Mouse (Mus musculus): Measurements from ENCODE around the gene Snx15. TPM values are rescaled to one million over a fixed set of nuclear protein-coding genes. Genes with fewer than 3 reads are reported as not detected.

Snx15 gene
- polyA plus RNA-seq, 1 experiment, result 52.4 TPM

- TF ChIP-seq CTCF (IDR thresholded peaks at IDR 0.05; ENCODE audit: borderline replicate concordance, extremely low read depth, insufficient read depth, insufficient read length) (no peak), POLR2A (IDR thresholded peaks at IDR 0.05; ENCODE audit: borderline replicate concordance, extremely low read depth, insufficient read depth, insufficient read length, poor library complexity, severe bottlenecking) (peak; percentile 82)
- peak; percentile 98 for DNase-seq (ENCODE audit: low read depth)
Observed at GRCm38 (mm10) chr19:6117986-6118676, 10.0 kb downstream of the Snx15 start, which contains the start of gene Sac3d1. Gene Sac3d1 (minus strand): TSS chr19:6118650.

- no peak for DNase-seq (ENCODE audit: low read depth)
- TF ChIP-seq POLR2A (IDR thresholded peaks at IDR 0.05; ENCODE audit: borderline replicate concordance, extremely low read depth, insufficient read depth, insufficient read length, poor library complexity, severe bottlenecking) (no peak), CTCF (IDR thresholded peaks at IDR 0.05; ENCODE audit: borderline replicate concordance, extremely low read depth, insufficient read depth, insufficient read length) (no peak)
Observed at GRCm38 (mm10) chr19:6117346-6117985, 10.6 kb downstream of the Snx15 start.

GRCm38 (mm10) chr19:6116113-6116850 lies 11.8 kb downstream of the Snx15 start:
- no peak for DNase-seq (ENCODE audit: low read depth)
- TF ChIP-seq POLR2A (IDR thresholded peaks at IDR 0.05; ENCODE audit: borderline replicate concordance, extremely low read depth, insufficient read depth, insufficient read length, poor library complexity, severe bottlenecking) (no peak), CTCF (IDR thresholded peaks at IDR 0.05; ENCODE audit: borderline replicate concordance, extremely low read depth, insufficient read depth, insufficient read length) (no peak)

- TF ChIP-seq POLR2A (IDR thresholded peaks at IDR 0.05; ENCODE audit: borderline replicate concordance, extremely low read depth, insufficient read depth, insufficient read length, poor library complexity, severe bottlenecking) (no peak), CTCF (IDR thresholded peaks at IDR 0.05; ENCODE audit: borderline replicate concordance, extremely low read depth, insufficient read depth, insufficient read length) (no peak)
- DNase-seq (ENCODE audit: low read depth), result no peak
Observed at GRCm38 (mm10) chr19:6113116-6113515, 15.0 kb downstream of the Snx15 start.

GRCm38 (mm10) chr19:6105586-6105985 lies 22.5 kb downstream of the Snx15 start, which contains the start of gene Naaladl1:
Gene Naaladl1 (plus strand): TSS chr19:6105782.
- no peak for DNase-seq (ENCODE audit: low read depth)
- TF ChIP-seq POLR2A (IDR thresholded peaks at IDR 0.05; ENCODE audit: borderline replicate concordance, extremely low read depth, insufficient read depth, insufficient read length, poor library complexity, severe bottlenecking) (no peak), CTCF (IDR thresholded peaks at IDR 0.05; ENCODE audit: borderline replicate concordance, extremely low read depth, insufficient read depth, insufficient read length) (no peak)

GRCm38 (mm10) chr19:6104476-6104875 lies 23.6 kb downstream of the Snx15 start:
- no peak for DNase-seq (ENCODE audit: low read depth)
- TF ChIP-seq CTCF (IDR thresholded peaks at IDR 0.05; ENCODE audit: borderline replicate concordance, extremely low read depth, insufficient read depth, insufficient read length) (no peak), POLR2A (IDR thresholded peaks at IDR 0.05; ENCODE audit: borderline replicate concordance, extremely low read depth, insufficient read depth, insufficient read length, poor library complexity, severe bottlenecking) (no peak)

- no peak for DNase-seq (ENCODE audit: low read depth)
- TF ChIP-seq CTCF (IDR thresholded peaks at IDR 0.05; ENCODE audit: borderline replicate concordance, extremely low read depth, insufficient read depth, insufficient read length) (no peak), POLR2A (IDR thresholded peaks at IDR 0.05; ENCODE audit: borderline replicate concordance, extremely low read depth, insufficient read depth, insufficient read length, poor library complexity, severe bottlenecking) (no peak)
Observed at GRCm38 (mm10) chr19:6102169-6102853, 25.8 kb downstream of the Snx15 start.

- DNase-seq (ENCODE audit: low read depth), result no peak
- no peak for TF ChIP-seq POLR2A (IDR thresholded peaks at IDR 0.05; ENCODE audit: borderline replicate concordance, extremely low read depth, insufficient read depth, insufficient read length, poor library complexity, severe bottlenecking)
- TF ChIP-seq CTCF (IDR thresholded peaks at IDR 0.05; ENCODE audit: borderline replicate concordance, extremely low read depth, insufficient read depth, insufficient read length), result no peak
Observed at GRCm38 (mm10) chr19:6101186-6101585, 26.9 kb downstream of the Snx15 start.

GRCm38 (mm10) chr19:6097847-6098246 lies 30.3 kb downstream of the Snx15 start:
- TF ChIP-seq POLR2A (IDR thresholded peaks at IDR 0.05; ENCODE audit: borderline replicate concordance, extremely low read depth, insufficient read depth, insufficient read length, poor library complexity, severe bottlenecking) (no peak), CTCF (IDR thresholded peaks at IDR 0.05; ENCODE audit: borderline replicate concordance, extremely low read depth, insufficient read depth, insufficient read length) (no peak)
- DNase-seq (ENCODE audit: low read depth), result no peak

- DNase-seq (ENCODE audit: low read depth), result no peak
- TF ChIP-seq CTCF (IDR thresholded peaks at IDR 0.05; ENCODE audit: borderline replicate concordance, extremely low read depth, insufficient read depth, insufficient read length) (no peak), POLR2A (IDR thresholded peaks at IDR 0.05; ENCODE audit: borderline replicate concordance, extremely low read depth, insufficient read depth, insufficient read length, poor library complexity, severe bottlenecking) (no peak)
Observed at GRCm38 (mm10) chr19:6094119-6094518, 34.0 kb downstream of the Snx15 start, which contains the start of gene AC131692.1. Gene AC131692.1 (plus strand): TSS chr19:6094419.

GRCm38 (mm10) chr19:6088841-6089240 lies 39.3 kb downstream of the Snx15 start:
- TF ChIP-seq POLR2A (IDR thresholded peaks at IDR 0.05; ENCODE audit: borderline replicate concordance, extremely low read depth, insufficient read depth, insufficient read length, poor library complexity, severe bottlenecking), result no peak
- no peak for TF ChIP-seq CTCF (IDR thresholded peaks at IDR 0.05; ENCODE audit: borderline replicate concordance, extremely low read depth, insufficient read depth, insufficient read length)
- no peak for DNase-seq (ENCODE audit: low read depth)
